In genomic region chr13:55004646-55005045, GRCm38 (mm10) we compare ENCODE assay signal across 11 mouse cellular contexts. TPM values are rescaled to one million over a fixed set of nuclear protein-coding genes. Genes with fewer than 3 reads are reported as not detected.
A peak's percentile ranks its signal among the peaks of the same experiment; 100 is the strongest.
DNase-seq lines count a peak whose midpoint lies in the region; ATAC-seq lines count a peak whose summit lies in the region.
"Had no signal": no experiment of that assay in that cellular context is flagged by ENCODE, and none has a peak within 500 bp of the region (broad histone marks: within the 10 kb centered on the region; RNA-seq: fewer than 3 reads in every experiment).

No protein-coding gene starts in this region.

- peak; percentile 25; the same call in 1 of the 2 replicates for ATAC-seq in kidney, embryonic 16.5 days (ENCODE audit: low FRiP score, low TSS enrichment)
- ATAC-seq in lung, embryonic 16.5 days (ENCODE audit: low read depth): peak; percentile 67
- ATAC-seq in monocyte, adult 5-6 weeks (replicated peaks; ENCODE audit: insufficient number of reproducible peaks, low FRiP score, low TSS enrichment, poor library complexity, severe bottlenecking): no peak
- ATAC-seq: forebrain, postnatal 0 days had no signal

- H3K4me2 ChIP-seq in kidney, embryonic 16.5 days (replicated peaks; ENCODE audit: low read depth, low read length): no peak overlapping the region
- no peak overlapping the region for H3K4me2 ChIP-seq in lung, embryonic 16.5 days (ENCODE audit: low read depth, low read length)
- H3K4me2 ChIP-seq: stomach, embryonic 15.5 days had no signal

- no peaks in the 10 kb centered on the region for H3K9me3 ChIP-seq in kidney, embryonic 16.5 days (ENCODE audit: low read length)
- no peaks in the 10 kb centered on the region for H3K9me3 ChIP-seq in lung, embryonic 16.5 days (ENCODE audit: control insufficient read depth, low read length)
- H3K9me3 ChIP-seq: stomach, embryonic 15.5 days had no signal

- peak; percentile 76 to 78 for DNase-seq in cerebellum, postnatal 10 days
- no peak for DNase-seq in cerebellum, adult 11 months
- DNase-seq in kidney, adult 9 months: no peak
- peak; percentile 47 for DNase-seq in adipocyte (ENCODE audit: low spot score)
- no peak for DNase-seq in embryo, embryonic 10.5 days (ENCODE audit: low spot score)
- DNase-seq: forebrain, postnatal 0 days had no signal

- H3K27me3 ChIP-seq in kidney, embryonic 16.5 days (ENCODE audit: insufficient read depth, low read length): 0 out of 2 replicates have a peak, but pooled peaks cover 3% of the 10 kb centered on the region
- H3K27me3 ChIP-seq in lung, embryonic 16.5 days (ENCODE audit: control insufficient read depth, insufficient read depth, low read depth, low read length): no peaks in the 10 kb centered on the region; the same call in 1 of the 2 replicates
- H3K27me3 ChIP-seq: stomach, embryonic 15.5 days had no signal

- H3K9ac ChIP-seq in kidney, embryonic 16.5 days (replicated peaks; ENCODE audit: low read length): no peak overlapping the region
- no peak overlapping the region for H3K9ac ChIP-seq in lung, embryonic 16.5 days (ENCODE audit: low read length)
- H3K9ac ChIP-seq: forebrain, postnatal 0 days; stomach, embryonic 15.5 days had no signal

- H3K36me3 ChIP-seq in kidney, embryonic 16.5 days (ENCODE audit: insufficient read depth, low read length): no peaks in the 10 kb centered on the region
- no peaks in the 10 kb centered on the region for H3K36me3 ChIP-seq in lung, embryonic 16.5 days (ENCODE audit: control insufficient read depth, insufficient read depth, low read length)
- H3K36me3 ChIP-seq: stomach, embryonic 15.5 days had no signal

- H3K4me1 ChIP-seq in kidney, embryonic 16.5 days (ENCODE audit: insufficient read depth, low read length): 0 out of 2 replicates have a peak, but pooled peaks cover 8% of the 10 kb centered on the region
- peaks cover 18% of the 10 kb centered on the region for H3K4me1 ChIP-seq in lung, embryonic 16.5 days (replicated peaks; ENCODE audit: control insufficient read depth, insufficient read depth, low read length)

- no peak overlapping the region for H3K4me3 ChIP-seq in kidney, embryonic 16.5 days (ENCODE audit: low read length)
- no peak overlapping the region for H3K4me3 ChIP-seq in lung, embryonic 16.5 days (ENCODE audit: low read length)
- H3K4me3 ChIP-seq: stomach, embryonic 15.5 days had no signal

- H3K27ac ChIP-seq in kidney, embryonic 16.5 days (ENCODE audit: low read length): no peak overlapping the region
- peak overlapping the region; percentile 79 for H3K27ac ChIP-seq in lung, embryonic 16.5 days (ENCODE audit: low read length)
- H3K27ac ChIP-seq: stomach, embryonic 15.5 days had no signal

- 49% methylated on average over 11 of the region's 11 CpGs for WGBS in kidney, embryonic 16.5 days
- 36% methylated on average over 11 of the region's 11 CpGs for WGBS in lung, embryonic 16.5 days

RNA-seq across cellular contexts. Expression of gene Hk3, which starts 16.5 kb away (rescaled TPM):
- polyA plus RNA-seq in kidney, embryonic 16.5 days (2015; fragmentation: Nextera tagmentation; extraction: Ambion mirVana): 1.0 and 1.1 TPM in 2 replicates
- 0.95 and 1.3 TPM in 2 replicates for polyA plus RNA-seq in lung, embryonic 16.5 days (2015; fragmentation: Nextera tagmentation; extraction: Ambion mirVana)
- 27.2 to 72.1 TPM (median 36.8 TPM) in 3 replicates for total RNA-seq in monocyte, adult 5-6 weeks (2017)

RNA-seq across cellular contexts. Expression of gene Unc5a, which starts 55.4 kb away (rescaled TPM):
- 2.6 and 2.7 TPM in 2 replicates for polyA plus RNA-seq in kidney, embryonic 16.5 days (2015; fragmentation: Nextera tagmentation; extraction: Ambion mirVana)
- 4.3 TPM in 2 replicates for polyA plus RNA-seq in lung, embryonic 16.5 days (2015; fragmentation: Nextera tagmentation; extraction: Ambion mirVana)
- 3.3 to 6.8 TPM in 2 of 3 replicates, not detected in the other for total RNA-seq in monocyte, adult 5-6 weeks (2017)
- total RNA-seq: neutrophil, adult 5-6 weeks had no signal

Comparison
In these comparisons a context has a peak if more than half of its experiments do, and no peak if none do; other contexts are left out.
1. DNase-seq: peak in cerebellum, postnatal 10 days (2 of 2) and adipocyte (single experiment); none in cerebellum, adult 11 months (single experiment), kidney, adult 9 months (single experiment) and embryo, embryonic 10.5 days (single experiment).